Mouse (Mus musculus) monocyte, adult 5-6 weeks (primary cell): Measurements from ENCODE around the gene Dlg2. TPM values are rescaled to one million over a fixed set of nuclear protein-coding genes. Genes with fewer than 3 reads are reported as not detected.

Experiments used
- ATAC-seq: fragments of 153-309, 156-312 bp; replicated peaks from 2 replicates; pipeline ENCODE4 v1.8.0; 2017; ENCODE audit warnings: mild to moderate bottlenecking; ENCODE audit not compliant: low TSS enrichment, insufficient number of reproducible peaks, severe bottlenecking, poor library complexity, low FRiP score
- total RNA-seq: library from RNA; stranded (forward); fragments of 200-1000, 200-491, 200-594 nt; gene quantifications from 3 replicates; pipeline ENCODE4 v1.2.3, GENCODE M21; 2017

Dlg2 gene
- total RNA-seq, 1 experiment from 2014 or later, result 1.7 TPM

- no peak for ATAC-seq
Observed at GRCm38 (mm10) chr7:92321786-92322185, 1845.3 kb downstream of the Dlg2 start.

DNA sequence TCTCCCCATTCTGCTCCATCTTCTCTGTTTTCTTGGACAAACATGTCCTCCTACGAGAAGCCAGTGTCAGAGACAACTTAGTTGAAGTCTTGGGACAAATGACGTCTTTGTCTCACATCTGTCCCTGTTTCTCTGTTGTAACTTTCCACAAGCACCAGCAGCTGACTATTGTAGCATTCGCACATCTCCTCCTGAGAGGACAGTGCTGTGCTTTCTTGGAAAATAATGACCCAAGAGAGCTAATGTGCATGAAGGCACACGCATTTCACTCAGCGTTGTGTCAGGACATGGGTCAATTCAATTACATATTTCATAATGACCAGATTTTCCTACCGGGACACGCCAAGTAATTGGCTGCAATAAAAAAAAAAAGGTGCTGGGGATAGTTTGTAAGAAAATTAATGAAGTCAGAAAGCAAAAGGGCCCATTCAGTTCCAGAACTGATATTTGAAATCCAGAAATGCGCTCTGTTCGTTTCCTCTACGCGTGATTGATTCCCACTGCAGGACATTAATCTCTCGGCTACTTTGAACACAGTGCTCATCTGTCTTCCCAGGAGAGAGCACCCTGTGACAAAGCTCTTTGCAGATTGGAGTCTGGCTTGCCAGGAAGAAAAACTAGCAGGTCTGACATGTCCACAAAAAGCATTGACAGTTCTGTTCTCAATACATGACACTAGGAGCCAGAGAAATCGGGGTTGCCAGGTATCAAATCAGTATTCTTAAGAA lies 1846.0 kb downstream of the Dlg2 start:
- no peak for ATAC-seq

DNA sequence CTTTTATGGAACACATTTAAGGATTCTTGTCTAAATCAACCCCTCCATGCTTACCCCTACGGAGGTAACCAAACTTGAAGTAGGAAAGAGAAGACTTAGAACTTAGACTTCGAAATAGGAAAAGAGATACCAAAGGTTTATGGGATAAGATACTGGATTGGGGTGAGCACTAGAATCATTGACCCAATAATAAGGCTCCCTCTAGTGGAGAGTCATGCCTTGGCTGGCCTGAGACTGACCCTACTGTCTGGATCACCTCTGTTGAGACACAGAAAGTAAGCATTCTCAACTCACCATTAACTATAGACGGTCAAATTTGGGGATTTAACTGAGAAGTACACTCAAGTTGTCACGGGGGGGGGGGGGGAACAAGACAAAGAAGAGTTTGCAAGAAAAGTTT lies 1847.2 kb downstream of the Dlg2 start:
- no peak for ATAC-seq

- ATAC-seq, result no peak
Observed at GRCm38 (mm10) chr7:92327343-92327896, 1850.9 kb downstream of the Dlg2 start.

- no peak for ATAC-seq
Observed at GRCm38 (mm10) chr7:92333220-92333898, 1856.9 kb downstream of the Dlg2 start.

- no peak for ATAC-seq
Observed at GRCm38 (mm10) chr7:92356542-92356941, 1880.1 kb downstream of the Dlg2 start.

DNA sequence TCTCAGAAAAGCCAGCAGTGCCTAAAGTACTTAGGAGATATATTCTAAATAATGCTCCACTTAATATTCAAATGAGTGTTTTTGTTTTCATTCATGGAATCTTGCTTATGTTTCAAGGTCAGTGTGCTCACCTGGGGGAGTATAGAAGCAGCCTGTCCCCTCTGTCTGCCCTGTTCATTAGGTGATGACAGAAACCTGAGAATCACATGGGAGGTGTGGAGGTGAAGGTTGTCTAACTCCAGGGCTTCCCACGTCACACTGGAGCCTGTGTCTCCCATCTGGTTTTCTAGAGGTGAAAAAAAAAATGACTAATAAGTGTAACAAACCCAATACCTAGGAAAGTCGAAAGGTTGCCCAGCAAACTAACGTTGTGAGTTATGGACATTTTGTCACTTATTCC lies 1886.9 kb downstream of the Dlg2 start:
- ATAC-seq, result no peak

DNA sequence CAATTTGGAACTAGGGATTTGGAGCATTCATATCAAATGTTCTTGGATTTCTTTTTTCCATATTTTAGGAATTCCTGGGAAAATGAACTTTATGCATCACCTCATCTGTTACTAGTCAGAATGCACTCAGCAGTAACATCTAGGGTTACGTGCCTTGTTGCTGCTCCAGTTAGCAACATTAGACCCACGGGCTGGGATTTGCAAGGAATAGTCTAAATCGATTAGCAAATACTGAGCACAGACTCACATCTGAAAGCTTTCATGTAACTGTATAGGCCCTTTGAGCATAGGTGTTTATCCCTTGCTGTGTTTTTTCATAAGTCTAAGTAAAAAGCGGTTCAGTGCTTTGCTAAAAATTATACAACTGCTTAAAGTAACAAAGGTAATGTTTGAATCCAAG lies 1887.3 kb downstream of the Dlg2 start:
- ATAC-seq, result no peak

- ATAC-seq, result no peak
Observed at GRCm38 (mm10) chr7:92367111-92367510, 1890.6 kb downstream of the Dlg2 start.

DNA sequence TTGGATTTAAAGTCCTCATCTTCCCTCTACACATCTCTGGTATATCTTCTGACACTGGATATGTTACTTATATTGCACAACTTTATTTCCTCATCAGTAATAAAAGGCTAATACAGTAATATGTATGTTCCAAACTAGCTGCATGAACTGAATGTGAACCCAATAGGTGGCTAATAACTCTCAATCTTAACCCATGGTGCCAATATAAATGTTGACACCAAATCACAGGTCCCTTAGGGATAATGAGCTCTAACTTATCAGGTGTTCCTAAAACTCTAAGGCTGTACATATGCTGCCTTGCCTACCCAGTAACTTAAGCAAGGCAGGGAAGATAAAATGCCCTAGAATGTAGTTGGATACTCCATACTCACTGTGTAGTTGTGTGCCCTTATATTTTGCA lies 1894.0 kb downstream of the Dlg2 start:
- no peak for ATAC-seq

DNA sequence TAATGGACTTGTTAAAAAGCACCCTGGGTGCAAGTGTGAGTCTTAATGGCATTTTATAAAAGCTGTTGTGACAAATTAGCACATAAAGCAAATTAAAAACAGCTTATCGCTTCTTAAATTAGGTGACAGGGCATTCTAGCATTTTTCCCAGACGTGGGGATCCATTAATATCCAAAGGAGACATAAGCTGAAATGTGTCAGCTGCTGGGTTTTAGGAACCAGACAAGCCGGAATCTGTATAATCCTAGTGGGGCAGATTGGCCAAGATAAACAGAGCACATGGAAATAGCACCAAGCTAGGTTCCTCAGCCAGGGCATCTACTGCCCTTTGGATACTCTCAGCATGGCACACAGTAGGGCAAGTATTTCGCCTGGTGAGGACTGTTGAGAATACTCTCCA lies 1895.2 kb downstream of the Dlg2 start:
- ATAC-seq, result no peak

DNA sequence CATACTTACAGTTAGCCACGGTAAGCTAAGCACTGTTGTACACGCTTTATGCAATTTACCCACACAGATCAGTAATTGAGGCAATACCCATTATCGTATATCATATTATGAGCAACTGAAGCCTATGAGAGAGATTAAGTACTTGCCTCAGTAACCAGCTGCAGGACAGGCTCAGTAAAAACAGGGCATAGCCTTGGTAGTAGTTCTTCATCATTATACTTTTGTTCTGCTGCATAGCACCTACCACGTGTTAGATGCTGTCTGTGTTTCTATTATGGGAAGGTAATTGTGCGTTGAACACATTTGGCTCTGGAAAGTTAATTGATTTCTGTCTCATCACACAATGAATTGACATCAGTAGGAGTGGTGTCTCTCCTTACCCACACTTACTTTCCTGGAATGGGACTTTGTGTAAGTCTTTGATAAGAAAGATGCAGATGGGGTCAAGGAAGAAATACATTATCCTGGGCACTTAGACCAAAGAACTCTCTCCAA lies 1897.4 kb downstream of the Dlg2 start:
- ATAC-seq, result no peak

DNA sequence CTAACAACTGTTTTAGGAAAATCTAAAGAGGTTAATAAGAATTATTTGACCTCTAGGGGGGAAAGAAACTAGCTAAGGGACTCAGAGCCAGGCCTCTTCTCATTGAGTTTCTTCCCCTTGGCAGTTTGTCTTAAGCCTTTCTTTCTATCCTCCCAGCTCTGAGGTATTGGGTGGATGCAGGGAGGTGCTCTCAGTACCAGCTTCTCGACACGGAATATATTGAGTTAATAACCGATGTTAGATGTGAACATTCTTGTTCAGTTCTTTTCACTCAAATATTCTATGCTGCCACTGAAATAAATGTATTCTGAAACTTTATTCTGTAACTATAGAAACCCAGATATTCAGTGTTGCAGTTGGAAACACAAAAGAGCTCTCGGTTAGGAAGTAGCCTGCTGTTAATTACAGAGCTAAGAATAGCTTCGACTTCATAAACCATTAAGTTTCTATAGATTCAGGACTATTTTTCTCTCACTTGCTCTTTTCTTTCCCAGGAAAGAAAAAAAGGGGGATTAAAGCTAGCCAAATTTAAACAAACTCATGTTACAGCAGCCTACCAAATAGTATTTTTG lies 1907.5 kb downstream of the Dlg2 start:
- ATAC-seq, result no peak

- ATAC-seq, result no peak
Observed at GRCm38 (mm10) chr7:92392052-92392640, 1915.7 kb downstream of the Dlg2 start.

GRCm38 (mm10) chr7:92396783-92397182 lies 1920.3 kb downstream of the Dlg2 start:
- ATAC-seq, result no peak

GRCm38 (mm10) chr7:92398841-92399240 lies 1922.4 kb downstream of the Dlg2 start:
- no peak for ATAC-seq

DNA sequence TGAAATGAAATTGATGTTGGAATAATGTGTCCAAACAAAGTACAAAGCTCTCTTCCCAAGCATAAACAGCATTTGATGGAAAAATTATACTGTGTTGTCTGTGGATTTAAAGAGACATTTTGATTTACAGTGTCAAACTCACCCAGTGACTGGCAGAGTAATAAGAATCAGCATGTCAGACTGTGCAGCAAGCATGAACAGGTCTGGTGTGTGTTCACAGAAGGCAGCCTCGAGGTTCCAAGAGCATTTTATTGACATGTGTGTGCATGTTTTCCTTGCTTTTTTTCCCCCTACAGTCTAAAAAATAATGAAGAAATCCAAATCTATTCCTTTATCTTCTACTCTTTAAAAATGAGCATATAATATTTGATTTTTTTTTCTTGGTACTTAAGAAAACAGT lies 1924.1 kb downstream of the Dlg2 start:
- no peak for ATAC-seq

- ATAC-seq, result no peak
Observed at GRCm38 (mm10) chr7:92401001-92401688, 1924.7 kb downstream of the Dlg2 start.

GRCm38 (mm10) chr7:92408479-92408878 lies 1932.0 kb downstream of the Dlg2 start:
- ATAC-seq, result no peak
